Mouse (Mus musculus): ENCODE results near the gene Helt. TPM values are rescaled to one million over a fixed set of nuclear protein-coding genes. Genes with fewer than 3 reads are reported as not detected.

Helt gene
- not detected for polyA plus RNA-seq (2014; fragmentation: Illumina TruSeq; extraction: RNeasy Lipid Tissue Mini Kit (QIAGEN cat#74804); ENCODE audit: insufficient read depth, low read depth, low replicate concordance)

DNA sequence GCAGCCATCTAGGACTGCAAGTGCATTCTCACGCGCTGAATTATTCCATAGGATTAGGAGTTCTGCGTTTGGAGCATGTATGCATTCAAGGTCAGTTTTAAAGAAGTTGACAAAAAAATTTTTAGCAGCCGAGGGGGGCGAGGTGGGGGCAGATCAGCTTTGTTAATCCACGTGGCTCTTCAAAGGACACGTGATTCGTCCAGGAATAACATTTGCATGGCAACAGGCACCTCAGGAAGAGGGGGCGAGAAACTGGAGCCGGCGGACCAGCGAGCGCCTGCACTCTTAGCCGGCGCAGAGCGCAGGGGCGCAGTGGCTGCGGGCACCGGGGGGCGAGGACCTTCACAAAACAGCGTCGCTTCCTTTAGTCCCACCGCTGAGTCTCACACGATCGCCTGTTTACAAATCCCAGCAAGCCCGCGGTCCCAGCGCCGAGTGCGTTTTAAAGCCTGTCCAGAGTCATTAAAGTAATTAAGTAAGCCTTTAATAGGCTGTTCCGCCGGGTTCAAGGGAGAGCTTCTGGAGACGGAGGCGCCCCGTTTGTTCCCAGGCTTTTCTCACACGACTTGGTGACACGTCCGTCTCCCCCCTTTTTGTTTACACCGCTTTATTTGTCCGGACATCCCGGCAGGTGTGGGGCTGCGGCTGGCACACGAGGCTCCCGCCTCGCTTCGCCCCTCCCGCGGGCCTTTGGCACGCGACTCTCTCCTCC lies at the start of gene Helt:
TSS of gene Helt (minus strand) at position 491 of the 712 bp plus-strand sequence.

Other genes with a start within 250 kb of the Helt start
- 5.9 TPM for gene Cfap97, start 142.9 kb downstream of the Helt start, polyA plus RNA-seq (2014; fragmentation: Illumina TruSeq; extraction: RNeasy Lipid Tissue Mini Kit (QIAGEN cat#74804); ENCODE audit: insufficient read depth, low read depth, low replicate concordance)
- gene Snx25, start 142.5 kb downstream of the Helt start, polyA plus RNA-seq (2014; fragmentation: Illumina TruSeq; extraction: RNeasy Lipid Tissue Mini Kit (QIAGEN cat#74804); ENCODE audit: insufficient read depth, low read depth, low replicate concordance), result 46.5 TPM
- gene Slc25a4, start 83.4 kb downstream of the Helt start, polyA plus RNA-seq (2014; fragmentation: Illumina TruSeq; extraction: RNeasy Lipid Tissue Mini Kit (QIAGEN cat#74804); ENCODE audit: insufficient read depth, low read depth, low replicate concordance), result 208 TPM
- 24.5 TPM for gene Acsl1, start 176.4 kb upstream of the Helt start, polyA plus RNA-seq (2014; fragmentation: Illumina TruSeq; extraction: RNeasy Lipid Tissue Mini Kit (QIAGEN cat#74804); ENCODE audit: insufficient read depth, low read depth, low replicate concordance)

Data from lung, adult 10 weeks (tissue).